Mouse (Mus musculus) layer of hippocampus, postnatal 10 days (tissue): Measurements from ENCODE around the gene Mgat4c. TPM values are rescaled to one million over a fixed set of nuclear protein-coding genes. Genes with fewer than 3 reads are reported as not detected.
"Not testable (repeated sequence)": the region's sequence is repeated elsewhere in the genome, so short reads cannot be mapped to it uniquely, and the experiment has no call there.

ENCODE experiments used
- DNase-seq, 2 experiments: peaks; one replicate each; pipeline ENCODE4 v3.0.0; 2021; ENCODE audit warnings: low spot score in 2 of 2
- total RNA-seq, 2 experiments: library from RNA; stranded (reverse); gene quantifications; 2 replicates each; pipeline ENCODE4 v1.2.3; 2021

The Mgat4c gene
- total RNA-seq, 2 experiments from 2014 or later, result 38.0 to 39.8 TPM

- no peak for DNase-seq
Observed at GRCm38 (mm10) chr10:102127340-102127739, 446.1 kb downstream of the Mgat4c start.

- peak in 1 of 2 experiments; percentile 5 for DNase-seq
Observed at GRCm38 (mm10) chr10:102154865-102155264, 473.6 kb downstream of the Mgat4c start.

GRCm38 (mm10) chr10:102155853-102156252 is 474.6 kb downstream of the Mgat4c start:
- DNase-seq, result no peak

GRCm38 (mm10) chr10:102158809-102159208 is 477.5 kb downstream of the Mgat4c start:
- DNase-seq, result peak; percentile 10 to 22

GRCm38 (mm10) chr10:102184726-102185125 is 503.4 kb downstream of the Mgat4c start:
- peak; percentile 5 to 22 for DNase-seq

- no peak for DNase-seq
Observed at GRCm38 (mm10) chr10:102191646-102192045, 510.4 kb downstream of the Mgat4c start.

- DNase-seq, result no peak
Observed at GRCm38 (mm10) chr10:102196850-102197249, 515.6 kb downstream of the Mgat4c start.

- DNase-seq, result no peak
Observed at GRCm38 (mm10) chr10:102238558-102239211, 557.4 kb downstream of the Mgat4c start.

- DNase-seq, result no peak
Observed at GRCm38 (mm10) chr10:102243897-102244296, 562.6 kb downstream of the Mgat4c start.

GRCm38 (mm10) chr10:102244601-102245000 is 563.3 kb downstream of the Mgat4c start:
- no peak for DNase-seq

- no peak for DNase-seq
Observed at GRCm38 (mm10) chr10:102245269-102245668, 564.0 kb downstream of the Mgat4c start.

GRCm38 (mm10) chr10:102308892-102309479 is 627.7 kb downstream of the Mgat4c start:
- DNase-seq, result no peak

GRCm38 (mm10) chr10:102365685-102366381 is 684.5 kb downstream of the Mgat4c start:
- DNase-seq, result no peak

GRCm38 (mm10) chr10:102370576-102370975 is 689.3 kb downstream of the Mgat4c start:
- no peak for DNase-seq

- DNase-seq, result no peak
Observed at GRCm38 (mm10) chr10:102372111-102372510, 690.8 kb downstream of the Mgat4c start.

- DNase-seq, result no peak
Observed at GRCm38 (mm10) chr10:102374061-102374460, 692.8 kb downstream of the Mgat4c start.

GRCm38 (mm10) chr10:102377377-102377776 is 696.1 kb downstream of the Mgat4c start:
- no peak for DNase-seq

GRCm38 (mm10) chr10:102389223-102389622 is 707.9 kb downstream of the Mgat4c start:
- DNase-seq, result no peak

GRCm38 (mm10) chr10:102417654-102418272 is 736.5 kb downstream of the Mgat4c start:
- DNase-seq, result no peak

GRCm38 (mm10) chr10:102435048-102435447 is 753.8 kb downstream of the Mgat4c start:
- peak; percentile 37 to 44 for DNase-seq

- DNase-seq, result not testable (repeated sequence)
Observed at GRCm38 (mm10) chr10:102435467-102435866, 754.2 kb downstream of the Mgat4c start.
